Mouse (Mus musculus) brain, embryonic 18.5 days (tissue): ENCODE measurements around the gene Olfr1450.
"Not testable (repeated sequence)": the region's sequence is repeated elsewhere in the genome, so short reads cannot be mapped to it uniquely, and the experiment has no call there.

Source experiments
- DNase-seq: peaks from one replicate; pipeline ENCODE4 v3.0.0-alpha.2; 2012; ENCODE audit warnings: low read depth, low spot score

The Olfr1450 gene

DNA sequence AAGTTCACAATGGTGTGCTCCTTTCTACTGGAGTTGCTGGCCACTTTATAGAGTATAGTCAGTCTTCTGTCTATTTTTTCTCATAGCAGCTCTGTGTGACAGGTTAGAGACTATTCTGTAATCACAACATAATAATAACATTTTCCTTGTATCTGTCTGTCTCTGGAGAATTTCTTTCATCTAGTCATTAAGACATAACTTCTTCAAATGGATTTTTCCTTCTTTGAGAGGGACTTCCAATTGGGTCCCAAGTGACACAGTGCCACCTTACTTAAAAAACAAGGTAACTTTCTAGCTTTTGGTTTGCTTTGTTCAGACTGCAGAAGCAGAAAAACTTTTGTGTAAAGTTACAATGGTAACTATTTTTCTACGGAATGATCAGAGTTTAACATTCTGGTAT lies at the start of gene Olfr1450:
Olfr1450 (plus strand) TSS at position 301 of the 400 bp plus-strand sequence.
- DNase-seq: no peak

DNA sequence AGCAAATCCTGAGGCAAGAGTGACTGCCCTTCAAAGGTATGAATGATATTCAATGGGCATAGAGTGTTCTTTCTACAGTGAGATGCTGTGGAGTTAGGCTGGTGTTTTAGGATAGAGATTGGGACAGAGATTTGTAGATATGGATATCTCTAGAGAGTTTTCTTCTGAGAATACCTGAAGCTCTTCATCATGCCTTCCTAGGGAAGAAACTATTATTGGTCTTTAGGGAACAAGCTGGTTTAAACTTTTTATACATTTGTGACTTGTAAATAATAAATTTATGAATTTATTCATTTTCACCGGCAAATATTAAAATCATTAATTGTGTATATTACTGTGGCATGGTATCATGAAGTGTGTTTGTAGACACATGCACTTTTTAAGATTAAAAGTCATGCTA lies 46.4 kb upstream of the Olfr1450 start, which contains the start of gene Olfr1447:
Olfr1447 (minus strand) TSS at position 101 of the 400 bp plus-strand sequence.
- no peak for DNase-seq

DNA sequence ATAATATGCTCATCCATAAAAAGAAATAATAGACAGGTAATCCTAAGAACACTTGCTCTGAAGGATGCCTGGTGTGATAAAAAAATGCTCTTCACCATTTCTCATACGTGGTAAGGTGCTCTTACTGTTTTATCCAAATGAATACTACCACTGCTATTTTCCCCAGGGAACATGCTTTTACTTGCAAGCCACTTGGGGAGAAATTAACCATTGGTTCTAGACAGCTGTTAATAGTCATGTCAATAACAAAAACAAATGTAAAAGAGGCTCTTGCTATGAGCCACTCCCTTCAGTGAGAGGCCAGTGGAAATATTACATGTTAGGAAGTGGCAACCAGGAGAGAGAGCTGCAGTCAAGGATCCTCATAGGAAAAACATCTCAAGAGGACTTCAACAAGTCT lies 25.7 kb upstream of the Olfr1450 start, which contains the start of gene Olfr1448:
Olfr1448 (minus strand) TSS at position 101 of the 400 bp plus-strand sequence.
- DNase-seq: no peak

DNA sequence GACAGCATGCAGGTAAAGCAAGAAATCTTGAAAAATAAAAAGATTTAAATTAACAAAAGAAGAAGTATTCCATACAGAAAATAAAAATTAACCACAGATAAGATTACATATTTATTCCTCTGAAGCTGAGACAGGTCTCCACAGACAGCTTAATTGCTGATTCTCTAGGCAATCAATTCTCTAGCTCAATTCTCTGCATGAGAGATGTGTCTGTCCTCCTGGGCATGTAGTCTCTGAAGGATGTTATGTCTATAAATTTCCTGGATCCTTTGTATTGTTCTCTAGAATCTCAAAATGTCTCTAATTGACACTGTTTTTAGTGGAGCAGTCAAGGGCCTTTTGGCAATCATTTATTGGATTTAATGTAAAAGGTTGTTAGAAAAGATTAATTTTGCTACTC lies 19.5 kb upstream of the Olfr1450 start, which contains the start of gene Olfr1449:
Olfr1449 (plus strand) TSS at position 301 of the 400 bp plus-strand sequence.
- no peak for DNase-seq

DNA sequence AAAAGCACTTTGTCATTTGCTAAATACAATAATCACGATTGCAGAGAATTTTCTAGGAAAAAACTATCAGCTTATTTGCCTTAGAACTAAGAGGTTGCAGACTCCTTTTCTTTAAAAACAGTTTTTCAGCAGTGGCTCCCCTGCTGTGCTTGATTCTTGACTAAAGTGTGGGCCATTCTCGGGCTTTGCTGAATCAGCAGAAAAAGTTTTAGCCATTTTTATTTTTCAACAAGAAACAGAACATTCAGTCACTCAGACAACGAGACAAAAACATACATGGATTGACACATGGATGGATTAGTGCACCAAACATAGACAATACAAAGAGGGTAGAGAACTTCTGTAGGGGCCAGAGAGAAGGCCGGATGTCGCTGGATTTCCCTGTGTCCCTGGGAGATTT lies 20.0 kb downstream of the Olfr1450 start:
- DNase-seq: not testable (repeated sequence)

GRCm38 (mm10) chr19:12992316-12992715 lies 42.3 kb downstream of the Olfr1450 start:
- not testable (repeated sequence) for DNase-seq

- no peak for DNase-seq
Observed at GRCm38 (mm10) chr19:12994714-12995113, 44.7 kb downstream of the Olfr1450 start, which contains the start of gene Olfr1451. Olfr1451 (plus strand) TSS chr19:12995014.
